Mouse (Mus musculus) CD4-positive naive resting alpha-beta T cell, adult 76 days (primary cell): ENCODE measurements around the gene Gm1553. TPM values are rescaled to one million over a fixed set of nuclear protein-coding genes. Genes with fewer than 3 reads are reported as not detected.

Source experiments
- total RNA-seq: library from RNA; stranded (reverse); gene quantifications from one replicate; pipeline ENCODE4 v1.2.4, GENCODE M21; 2023

The Gm1553 gene
- not detected for total RNA-seq

GRCm38 (mm10) chr10:82492518-82492917 lies at the start of gene Gm1553:
Gene Gm1553 (minus strand): TSS chr10:82492618.

Other genes with a start within 250 kb of the Gm1553 start
- gene 4932415D10Rik, start 176.0 kb downstream of the Gm1553 start, total RNA-seq, result not detected
- gene Gm4924, start 138.4 kb downstream of the Gm1553 start, total RNA-seq, result 2.3 TPM
- gene 1190007I07Rik, start 130.6 kb upstream of the Gm1553 start, total RNA-seq, result 12.2 TPM
- 139 TPM for gene Tdg, start 137.2 kb upstream of the Gm1553 start, total RNA-seq
- gene Glt8d2, start 198.0 kb upstream of the Gm1553 start, total RNA-seq, result 0.91 TPM
- gene Hcfc2, start 203.5 kb upstream of the Gm1553 start, total RNA-seq, result 24.7 TPM